Mouse (Mus musculus) testis, adult 2 months (tissue): ENCODE measurements around the gene Gm42715. TPM values are rescaled to one million over a fixed set of nuclear protein-coding genes. Genes with fewer than 3 reads are reported as not detected.
"Not testable (repeated sequence)": the region's sequence is repeated elsewhere in the genome, so short reads cannot be mapped to it uniquely, and the experiment has no call there.

Experiments used
- H3K27ac ChIP-seq: fragments of 200-500 bp; 2 replicates; pipeline ENCODE4 v1.5.1; 2012; ENCODE audit warnings: low read depth, low read length; ENCODE audit not compliant: control insufficient read depth, insufficient read depth
- H3K27me3 ChIP-seq: fragments of 200-500 bp; 2 replicates; pipeline ENCODE4 v1.6.1; 2012; ENCODE audit warnings: mild to moderate bottlenecking, low read length, moderate library complexity; ENCODE audit not compliant: control insufficient read depth, insufficient read depth
- H3K36me3 ChIP-seq: fragments of 200-500 bp; 2 replicates; pipeline ENCODE4 v1.6.1; 2012; ENCODE audit warnings: mild to moderate bottlenecking, low read length; ENCODE audit not compliant: control insufficient read depth, insufficient read depth
- H3K4me1 ChIP-seq: fragments of 200-500 bp; 2 replicates; pipeline ENCODE4 v1.6.1; 2012; ENCODE audit warnings: low read length; ENCODE audit not compliant: control insufficient read depth, insufficient read depth
- H3K4me3 ChIP-seq: fragments of 200-500 bp; 2 replicates; pipeline ENCODE4 v1.5.1; 2012; ENCODE audit warnings: low read depth, mild to moderate bottlenecking, low read length, moderate library complexity, mixed read lengths; ENCODE audit not compliant: control insufficient read depth
- CTCF ChIP-seq: fragments of 200-500 bp; IDR thresholded peaks from 2 replicates; pipeline ENCODE4 v1.5.1; 2012; ENCODE audit warnings: low read depth, mild to moderate bottlenecking, inconsistent platforms, low read length, moderate library complexity; ENCODE audit not compliant: control insufficient read depth, insufficient read depth, insufficient replicate concordance
- POLR2A ChIP-seq: fragments of 200-500 bp; IDR thresholded peaks from 2 replicates; pipeline ENCODE4 v1.6.1; 2012; ENCODE audit warnings: low read depth, mild to moderate bottlenecking, inconsistent platforms, low read length, moderate library complexity; ENCODE audit not compliant: control insufficient read depth
- polyA plus RNA-seq: library from polyadenylated mRNA; depleted of rRNA; stranded (reverse); fragments of >200 nt; gene quantifications from 2 replicates; pipeline ENCODE4 v1.2.3, GENCODE M21; 2012

The Gm42715 gene
- polyA plus RNA-seq, 1 experiment = 6.1 TPM

DNA sequence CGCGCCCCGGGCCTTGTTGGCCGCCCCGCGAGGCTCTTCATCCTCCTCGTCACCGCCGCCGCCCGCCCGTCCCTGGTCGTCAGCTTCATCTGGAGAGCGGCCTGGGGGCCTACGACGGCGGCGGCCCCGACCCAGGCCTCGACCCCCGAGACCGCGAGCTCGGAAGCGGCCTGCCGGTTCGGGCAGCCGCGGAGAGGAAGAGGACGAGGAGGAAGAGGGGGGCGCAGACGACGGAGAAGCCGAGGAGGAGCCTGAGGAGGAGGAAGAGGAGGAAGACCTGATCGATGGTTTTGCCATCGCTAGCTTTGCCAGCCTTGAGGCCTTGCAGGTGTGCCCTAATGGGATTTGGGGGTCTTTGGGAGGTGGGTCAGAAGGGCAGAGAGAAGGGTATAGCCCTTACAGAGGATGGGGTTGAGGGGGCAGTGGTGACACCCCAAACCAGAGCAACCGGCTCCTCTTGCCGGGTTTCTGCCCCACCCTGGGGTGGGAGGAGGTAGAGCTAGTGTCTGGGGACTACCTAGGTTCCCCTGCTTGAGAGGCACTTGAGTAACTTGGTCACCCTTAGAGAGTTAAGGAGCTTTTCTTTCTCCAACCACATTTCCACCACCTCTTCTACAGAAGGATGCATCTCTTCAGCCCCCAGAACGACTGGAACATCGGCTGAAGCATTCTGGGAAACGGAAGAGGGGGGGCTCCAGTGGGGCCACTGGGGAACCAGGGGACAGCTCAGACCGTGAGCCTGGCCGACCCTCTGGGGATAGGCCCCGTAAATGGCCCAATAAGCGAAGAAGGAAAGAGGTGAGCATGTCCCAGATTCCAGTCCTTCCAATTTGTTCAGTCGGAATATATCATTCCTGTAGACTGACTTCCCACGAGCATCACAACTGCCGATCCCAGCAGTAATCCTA lies 39.8 kb upstream of the Gm42715 start:
- TF ChIP-seq POLR2A = no peak
- no peak for TF ChIP-seq CTCF
- H3K36me3 ChIP-seq = peaks cover 5% of the 10 kb centered on the region
- no peaks in the 10 kb centered on the region for H3K27me3 ChIP-seq
- peak overlapping the region; percentile 98 for H3K4me3 ChIP-seq
- H3K4me1 ChIP-seq = peaks cover 5% of the 10 kb centered on the region
- H3K27ac ChIP-seq = peak overlapping the region; percentile 100

DNA sequence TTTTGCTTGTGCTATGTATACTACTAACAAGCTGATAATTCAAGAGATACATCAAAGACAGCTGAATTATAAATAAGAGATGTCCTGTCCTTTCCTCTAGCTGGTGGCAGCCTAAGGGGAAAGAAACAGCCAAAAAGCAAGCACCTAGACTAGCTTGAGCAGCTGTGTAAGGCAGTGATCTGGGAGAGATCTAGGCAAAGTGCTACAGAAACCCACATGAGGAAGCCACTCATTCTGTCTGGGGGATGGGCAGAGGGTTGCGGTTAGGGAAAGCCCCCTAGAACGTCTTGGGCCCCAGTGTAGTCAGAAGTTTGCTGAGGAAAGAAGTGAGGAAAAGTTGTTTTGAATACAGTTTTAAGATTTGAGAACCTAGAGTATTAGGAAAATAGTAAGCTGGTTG lies 39.1 kb upstream of the Gm42715 start:
- no peak overlapping the region; the same call in 1 of the 2 replicates for H3K27ac ChIP-seq
- no peaks in the 10 kb centered on the region for H3K27me3 ChIP-seq
- H3K36me3 ChIP-seq = peaks cover 5% of the 10 kb centered on the region
- peaks cover 5% of the 10 kb centered on the region for H3K4me1 ChIP-seq
- H3K4me3 ChIP-seq = peak overlapping the region; percentile 98
- TF ChIP-seq POLR2A (no peak), CTCF (no peak)

DNA sequence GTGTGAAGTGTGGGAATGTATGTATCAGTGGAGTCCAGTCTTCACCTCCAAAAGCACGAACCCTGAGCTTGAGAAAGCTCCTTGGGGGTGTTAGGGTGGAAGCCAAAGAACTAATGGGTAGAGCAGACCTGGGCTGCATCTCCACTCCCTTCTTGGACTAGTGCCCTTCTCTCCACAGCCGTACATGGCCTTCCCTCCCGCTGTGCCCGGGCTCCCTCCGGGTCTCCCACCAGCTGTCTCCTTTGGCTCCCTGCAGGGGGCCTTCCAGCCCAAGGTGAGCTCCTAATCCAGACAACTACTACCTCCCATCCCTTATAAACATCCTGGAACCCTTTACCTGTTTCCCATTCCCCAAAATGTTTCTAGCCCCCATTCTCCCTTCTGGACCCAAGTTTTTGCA lies 34.0 kb upstream of the Gm42715 start:
- no peak overlapping the region for H3K4me3 ChIP-seq
- peaks cover 4% of the 10 kb centered on the region for H3K36me3 ChIP-seq

DNA sequence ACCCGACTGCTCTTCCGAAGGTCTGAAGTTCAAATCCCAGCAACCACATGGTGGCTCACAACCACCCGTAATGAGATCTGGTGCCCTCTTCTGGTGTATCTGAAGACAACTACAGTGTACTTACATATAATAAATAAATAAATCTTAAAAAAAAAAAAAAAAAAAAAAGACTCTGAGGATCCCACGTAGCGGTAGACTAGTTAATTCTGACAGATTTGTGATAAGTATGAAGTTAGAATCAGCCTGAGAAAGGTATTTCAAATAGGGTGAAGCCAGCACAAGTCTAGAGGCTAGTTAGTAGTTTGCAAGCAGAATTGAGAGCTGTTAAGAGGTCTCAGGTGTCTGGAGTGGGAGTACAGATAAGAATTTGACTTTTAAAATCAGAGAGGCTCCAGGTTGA lies 31.0 kb upstream of the Gm42715 start:
- not testable (repeated sequence) for H3K36me3 ChIP-seq, H3K27me3 ChIP-seq, H3K27ac ChIP-seq, H3K4me3 ChIP-seq, H3K4me1 ChIP-seq

More for the DNA sequence above, 34.0 kb upstream of the Gm42715 start:
- Histone ChIP-seq H3K27ac (no peak overlapping the region), H3K4me1 (no peaks in the 10 kb centered on the region), H3K27me3 (no peaks in the 10 kb centered on the region)
- no peak for TF ChIP-seq POLR2A
- no peak for TF ChIP-seq CTCF

DNA sequence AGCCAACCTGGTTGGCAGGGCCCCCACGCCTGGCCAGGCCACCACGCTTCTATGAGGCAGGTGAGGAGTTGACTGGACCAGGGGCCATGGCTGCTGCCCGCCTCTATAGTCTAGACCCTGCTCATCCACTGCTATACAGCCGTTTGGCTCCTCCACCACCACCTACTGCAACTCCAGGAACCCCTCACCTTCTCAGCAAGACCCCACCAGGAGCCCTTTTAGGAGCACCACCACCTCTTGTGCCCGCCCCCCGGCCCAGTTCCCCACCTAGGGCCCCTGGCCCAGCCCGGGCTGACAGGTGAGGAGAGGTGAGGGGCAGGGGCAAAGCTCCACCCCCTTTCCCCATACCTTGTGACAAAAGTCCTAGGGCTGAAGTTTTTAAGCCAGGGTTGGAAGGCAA lies 29.4 kb upstream of the Gm42715 start:
- TF ChIP-seq POLR2A (no peak), CTCF (no peak)
- no peak overlapping the region for H3K27ac ChIP-seq
- H3K27me3 ChIP-seq = no peaks in the 10 kb centered on the region
- H3K4me1 ChIP-seq = no peaks in the 10 kb centered on the region
- H3K36me3 ChIP-seq = peaks cover 3% of the 10 kb centered on the region
- H3K4me3 ChIP-seq = no peak overlapping the region

DNA sequence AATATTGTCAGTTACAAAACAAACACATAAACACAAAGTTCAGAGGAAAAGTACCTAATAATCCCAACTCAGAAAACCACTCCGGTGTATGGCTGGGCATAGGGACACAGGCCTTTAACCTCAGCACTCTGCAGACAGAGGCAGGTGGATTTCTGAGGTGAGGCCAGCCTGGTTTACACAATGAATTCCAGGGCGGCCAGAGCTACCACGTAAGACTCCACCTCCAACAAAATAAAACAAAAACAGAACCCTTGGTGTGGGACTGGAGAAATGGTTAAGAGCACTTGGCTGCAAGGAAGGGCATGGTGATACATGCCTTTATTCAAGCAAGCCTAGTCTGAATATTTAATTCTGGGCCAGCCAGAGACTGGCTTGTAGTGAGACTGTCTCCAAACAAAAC lies 27.5 kb upstream of the Gm42715 start:
- no peak for TF ChIP-seq POLR2A
- no peak for TF ChIP-seq CTCF
- no peak overlapping the region for H3K4me3 ChIP-seq
- no peak overlapping the region for H3K27ac ChIP-seq
- no peaks in the 10 kb centered on the region for H3K27me3 ChIP-seq
- H3K36me3 ChIP-seq = peaks cover 3% of the 10 kb centered on the region
- no peaks in the 10 kb centered on the region for H3K4me1 ChIP-seq

DNA sequence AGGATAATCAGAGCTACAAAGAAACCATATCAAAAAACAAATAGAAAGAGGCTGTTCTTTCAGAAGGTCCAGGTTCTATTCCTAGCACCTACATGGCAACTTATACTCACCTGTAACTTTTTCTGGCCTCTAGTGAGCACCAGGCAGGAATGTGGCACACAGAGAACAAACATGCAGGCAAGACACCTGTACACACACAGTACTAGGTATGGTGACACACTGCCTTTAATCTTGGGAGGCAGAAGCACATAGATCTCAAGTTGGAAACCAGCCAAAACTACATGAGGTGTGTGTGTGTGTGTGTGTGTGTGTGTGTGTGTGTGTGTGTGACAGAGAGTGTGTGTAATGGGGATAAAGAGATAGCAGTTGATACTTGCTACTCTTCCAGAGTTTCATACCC lies 24.7 kb upstream of the Gm42715 start:
- H3K4me3 ChIP-seq = no peak overlapping the region
- no peaks in the 10 kb centered on the region for H3K4me1 ChIP-seq
- H3K36me3 ChIP-seq = peaks cover 3% of the 10 kb centered on the region
- H3K27me3 ChIP-seq = no peaks in the 10 kb centered on the region
- no peak overlapping the region for H3K27ac ChIP-seq
- TF ChIP-seq POLR2A (no peak), CTCF (no peak)
